Mouse (Mus musculus): ENCODE data around the gene Akt2. TPM values are rescaled to one million over a fixed set of nuclear protein-coding genes. Genes with fewer than 3 reads are reported as not detected.

Gene Akt2
- polyA plus RNA-seq, 1 experiment from 2014 or later = 98.9 TPM

DNA sequence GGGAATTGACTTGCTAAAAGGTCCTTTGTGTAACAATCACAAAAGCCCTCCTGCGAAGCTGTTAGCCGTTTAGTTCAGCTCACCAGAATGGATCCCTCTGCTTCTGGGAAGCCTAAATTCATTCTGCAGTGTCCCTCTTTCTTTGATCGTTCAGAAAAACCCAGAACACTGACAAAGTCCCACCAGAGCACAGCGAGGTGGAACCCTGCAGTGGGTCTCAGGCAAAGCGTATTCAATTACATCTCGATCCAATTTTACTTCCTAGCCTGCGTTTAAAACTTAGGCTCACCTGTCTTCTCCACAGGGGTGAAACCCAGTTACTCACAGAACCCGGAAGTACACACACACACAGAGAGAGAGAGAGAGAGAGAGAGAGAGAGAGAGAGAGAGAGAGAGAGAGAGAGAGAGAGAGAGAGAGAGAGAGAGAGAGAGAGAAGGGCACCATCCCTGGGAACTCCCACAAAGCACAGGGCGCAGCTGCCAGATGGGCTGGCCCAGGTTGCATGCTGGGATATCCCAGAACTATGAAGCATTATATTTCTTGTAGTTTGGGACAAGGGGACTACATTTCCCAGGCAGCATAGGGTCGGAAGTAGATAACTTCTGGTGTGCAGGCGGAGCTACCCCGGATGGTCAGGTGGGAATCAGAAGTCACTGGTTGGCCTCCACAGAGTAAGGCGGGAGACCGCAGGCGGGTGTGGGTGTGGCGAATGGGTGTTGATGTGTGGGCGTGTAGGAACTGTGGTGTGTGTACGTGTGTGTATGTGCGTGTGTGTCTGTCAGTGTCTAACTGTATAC is 97.7 kb downstream of the Akt2 start, which contains the start of gene Zfp607b:
Zfp607b (plus strand) TSS at position 526 of the 798 bp plus-strand sequence.
- WGBS = under 1% methylated on average over 19 of the region's 19 CpGs
- TF ChIP-seq CTCF (IDR thresholded peaks at IDR 0.05; ENCODE audit: low read depth) = no peak
- peak within 1 kb of the TSS; percentile 51 for H3K9ac ChIP-seq
- peak within 1 kb of the TSS; percentile 19; the same call in 1 of the 2 replicates for H3K27ac ChIP-seq (ENCODE audit: low read depth)
- H3K4me2 ChIP-seq = peak within 1 kb of the TSS; percentile 65
- H3K36me3 ChIP-seq (ENCODE audit: insufficient read depth) = no peaks in the 10 kb centered on the region
- H3K4me3 ChIP-seq (ENCODE audit: low read depth, low read length) = peak within 1 kb of the TSS; percentile 36
- H3K27me3 ChIP-seq (ENCODE audit: insufficient read depth, low read length) = no peaks in the 10 kb centered on the region
- ATAC-seq (ENCODE audit: insufficient read depth) (peak; percentile 99), DNase-seq (peak; percentile 96)
- H3K9me3 ChIP-seq (ENCODE audit: low read depth, low read length) = no peaks in the 10 kb centered on the region
- H3K4me1 ChIP-seq (ENCODE audit: insufficient read depth) = no peaks in the 10 kb centered on the region

Other genes starting within 250 kb of the Akt2 start
- 45.1 and 53.5 TPM in 2 replicates for gene Shkbp1, start 235.5 kb upstream of the Akt2 start, polyA plus RNA-seq (2014; fragmentation: Nextera tagmentation; extraction: Ambion mirVana)
- gene Gm20479, start 234.1 kb upstream of the Akt2 start, polyA plus RNA-seq (2014; fragmentation: Nextera tagmentation; extraction: Ambion mirVana) = 0.73 and 1.6 TPM in 2 replicates
- gene Sptbn4, start 143.9 kb upstream of the Akt2 start, polyA plus RNA-seq (2014; fragmentation: Nextera tagmentation; extraction: Ambion mirVana) = 0.31 and 0.51 TPM in 2 replicates
- gene Blvrb, start 143.6 kb upstream of the Akt2 start, polyA plus RNA-seq (2014; fragmentation: Nextera tagmentation; extraction: Ambion mirVana) = 54.5 and 56.0 TPM in 2 replicates
- gene Sertad3, start 117.8 kb upstream of the Akt2 start, polyA plus RNA-seq (2014; fragmentation: Nextera tagmentation; extraction: Ambion mirVana) = 22.0 and 24.3 TPM in 2 replicates
- gene Sertad1, start 104.6 kb upstream of the Akt2 start, polyA plus RNA-seq (2014; fragmentation: Nextera tagmentation; extraction: Ambion mirVana) = 39.3 and 42.5 TPM in 2 replicates
- 2.5 and 2.9 TPM in 2 replicates for gene Prx, start 92.2 kb upstream of the Akt2 start, polyA plus RNA-seq (2014; fragmentation: Nextera tagmentation; extraction: Ambion mirVana)
- gene Hipk4, start 68.3 kb upstream of the Akt2 start, polyA plus RNA-seq (2014; fragmentation: Nextera tagmentation; extraction: Ambion mirVana) = 0.95 and 1.0 TPM in 2 replicates
- gene Pld3, start 38.3 kb upstream of the Akt2 start, polyA plus RNA-seq (2014; fragmentation: Nextera tagmentation; extraction: Ambion mirVana) = 56.7 and 57.4 TPM in 2 replicates
- 20.6 and 25.4 TPM in 2 replicates for gene 2310022A10Rik, start 38.3 kb upstream of the Akt2 start, polyA plus RNA-seq (2014; fragmentation: Nextera tagmentation; extraction: Ambion mirVana)
- gene Ttc9b, start 62.4 kb downstream of the Akt2 start, polyA plus RNA-seq (2014; fragmentation: Nextera tagmentation; extraction: Ambion mirVana) = 0.32 and 0.41 TPM in 2 replicates
- 6.9 and 7.3 TPM in 2 replicates for gene Map3k10, start 83.0 kb downstream of the Akt2 start, polyA plus RNA-seq (2014; fragmentation: Nextera tagmentation; extraction: Ambion mirVana)
- gene Zfp607b, start 97.8 kb downstream of the Akt2 start, polyA plus RNA-seq (2014; fragmentation: Nextera tagmentation; extraction: Ambion mirVana) = 3.6 and 5.5 TPM in 2 replicates
- gene Zfp60, start 139.8 kb downstream of the Akt2 start, polyA plus RNA-seq (2014; fragmentation: Nextera tagmentation; extraction: Ambion mirVana) = 37.5 and 39.3 TPM in 2 replicates
- gene Zfp626, start 215.6 kb downstream of the Akt2 start, polyA plus RNA-seq (2014; fragmentation: Nextera tagmentation; extraction: Ambion mirVana) = 1.9 and 2.1 TPM in 2 replicates
- 9.9 and 10.2 TPM in 2 replicates for gene Zfp59, start 247.1 kb downstream of the Akt2 start, polyA plus RNA-seq (2014; fragmentation: Nextera tagmentation; extraction: Ambion mirVana)